Comparison of ENCODE assay signal across 19 mouse cellular contexts in the genomic region with DNA sequence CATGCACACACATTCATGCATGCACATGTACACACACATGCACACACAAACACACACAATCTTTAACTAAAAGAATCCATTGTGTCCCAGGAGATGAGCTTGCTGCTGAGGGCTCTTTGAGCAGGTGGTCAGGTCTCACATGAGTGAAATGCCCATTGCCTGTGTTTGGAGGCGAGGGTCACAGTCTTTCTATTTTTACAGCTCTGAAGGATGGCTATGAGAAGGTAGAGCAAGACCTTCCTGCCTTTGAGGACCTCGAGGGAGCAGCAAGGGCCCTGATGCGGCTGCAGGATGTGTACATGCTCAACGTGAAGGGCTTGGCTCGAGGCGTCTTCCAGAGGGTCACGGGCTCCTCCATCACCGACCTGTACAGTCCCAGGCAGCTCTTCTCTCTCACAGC. TPM values are rescaled to one million over a fixed set of nuclear protein-coding genes. Genes with fewer than 3 reads are reported as not detected.
"Had no signal": no experiment of that assay in that cellular context is flagged by ENCODE, and none has a peak within 500 bp of the region (broad histone marks: within the 10 kb centered on the region; RNA-seq: fewer than 3 reads in every experiment).

No protein-coding gene starts in this region.

- H3K27me3 ChIP-seq: lung, embryonic 15.5 days; neural tube, embryonic 13.5 days; stomach, embryonic 15.5 days had no signal

- H3K36me3 ChIP-seq: midbrain, embryonic 12.5 days; neural tube, embryonic 13.5 days; stomach, embryonic 15.5 days had no signal

- ATAC-seq: lung, postnatal 0 days had no signal

- H3K9ac ChIP-seq: liver, embryonic 14.5 days; lung, embryonic 15.5 days; midbrain, embryonic 12.5 days; neural tube, embryonic 13.5 days; stomach, embryonic 15.5 days had no signal

- H3K4me3 ChIP-seq: lung, embryonic 15.5 days; megakaryocyte, embryonic 14.5 days; midbrain, embryonic 12.5 days; neural tube, embryonic 13.5 days; stomach, embryonic 15.5 days had no signal

- H3K4me2 ChIP-seq: lung, embryonic 15.5 days; midbrain, embryonic 12.5 days; neural tube, embryonic 13.5 days; stomach, embryonic 15.5 days had no signal

- DNase-seq: lung, adult 2 months; lung, postnatal 14 days; lung, postnatal 36 days; midbrain, embryonic 14.5 days; right cerebral cortex, postnatal 14 days; thymus, adult 2 months; thymus, postnatal 25 days; thymus, postnatal 4 days had no signal

- H3K9me3 ChIP-seq: lung, embryonic 15.5 days; midbrain, embryonic 12.5 days; stomach, embryonic 15.5 days had no signal

- H3K27ac ChIP-seq: liver, embryonic 14.5 days; lung, embryonic 15.5 days; macrophage; midbrain, embryonic 12.5 days; neural tube, embryonic 13.5 days; stomach, embryonic 15.5 days; stomach, postnatal 0 days had no signal

RNA-seq across cellular contexts. Expression of a gene that starts 8.2 kb away (rescaled TPM):
- total RNA-seq: monocyte, adult 5-6 weeks; neutrophil, adult 5-6 weeks had no signal
